Mouse (Mus musculus): ENCODE data around the gene Slc8a2.

- TF ChIP-seq CTCF (IDR thresholded peaks at IDR 0.05; ENCODE audit: low read depth): no peak
- TF ChIP-seq EP300 (IDR thresholded peaks at IDR 0.05; ENCODE audit: low read depth): no peak
Observed at GRCm38 (mm10) chr7:16132161-16132581, 2.5 kb downstream of the Slc8a2 start.

Data from liver, embryonic 14.5 days (tissue).